Mouse (Mus musculus): ENCODE measurements around the gene Podxl2. TPM values are rescaled to one million over a fixed set of nuclear protein-coding genes. Genes with fewer than 3 reads are reported as not detected.

The Podxl2 gene
- polyA plus RNA-seq, 1 experiment from 2014 or later = 50.4 TPM

DNA sequence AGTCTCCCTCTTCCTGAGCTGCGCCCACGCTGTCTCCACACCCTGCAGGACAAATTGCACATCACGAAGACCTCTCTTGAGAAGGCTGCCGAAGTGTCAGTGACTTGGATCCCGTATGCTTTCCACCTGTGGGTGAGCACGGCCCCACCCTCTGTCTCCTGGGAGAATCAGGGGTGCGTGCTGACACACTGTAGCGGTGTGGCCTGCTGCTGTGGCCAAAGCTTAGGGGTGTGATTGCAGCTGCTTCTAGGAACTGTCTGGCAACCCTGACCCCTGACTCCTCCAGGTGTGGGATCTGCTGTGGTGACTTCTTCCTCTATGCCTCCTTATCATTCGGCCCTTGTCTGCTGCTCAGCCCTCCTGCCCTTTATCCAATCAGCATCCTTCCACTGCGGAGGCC is 61.0 kb downstream of the Podxl2 start:
- 83% methylated on average over 10 of the region's 10 CpGs for WGBS
- Histone ChIP-seq H3K4me1 (peaks cover 39% of the 10 kb centered on the region), H3K4me3 (no peak overlapping the region)

DNA sequence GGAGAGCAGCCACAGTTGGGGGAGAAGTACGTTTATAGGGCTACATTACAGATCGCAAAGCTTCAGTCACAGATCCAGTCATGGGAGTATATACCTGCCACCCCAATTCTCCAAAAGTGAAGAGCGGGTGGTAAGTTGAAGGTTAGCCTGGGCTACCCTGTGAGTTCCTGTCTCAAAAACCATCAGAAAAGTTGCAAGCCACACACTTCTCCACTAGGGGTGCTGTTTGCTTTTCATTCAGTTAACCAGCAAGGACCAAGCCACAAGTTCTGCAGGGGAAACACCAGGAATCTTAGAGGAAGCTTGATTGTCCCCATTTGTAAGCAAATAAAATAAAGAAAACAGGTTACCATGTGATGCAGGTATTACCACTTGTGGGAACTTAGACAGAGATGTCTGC is 62.0 kb downstream of the Podxl2 start:
- Histone ChIP-seq H3K27ac (no peak overlapping the region; the same call in 1 of the 2 replicates), H3K4me3 (no peak overlapping the region), H3K27me3 (ENCODE audit: low read depth, poor library complexity, severe bottlenecking) (no peaks in the 10 kb centered on the region), H3K9me3 (replicated peaks) (no peaks in the 10 kb centered on the region), H3K4me1 (peaks cover 42% of the 10 kb centered on the region), H3K36me3 (no peaks in the 10 kb centered on the region)
- 66% methylated on average over 3 of the region's 3 CpGs for WGBS
- DNase-seq (ENCODE audit: low spot score) = no peak

More for the DNA sequence above, 61.0 kb downstream of the Podxl2 start:
- Histone ChIP-seq H3K27ac (peak overlapping the region; percentile 37; the same call in 1 of the 2 replicates), H3K9me3 (replicated peaks) (no peaks in the 10 kb centered on the region), H3K36me3 (no peaks in the 10 kb centered on the region), H3K27me3 (ENCODE audit: low read depth, poor library complexity, severe bottlenecking) (no peaks in the 10 kb centered on the region)
- no peak for DNase-seq (ENCODE audit: low spot score)

DNA sequence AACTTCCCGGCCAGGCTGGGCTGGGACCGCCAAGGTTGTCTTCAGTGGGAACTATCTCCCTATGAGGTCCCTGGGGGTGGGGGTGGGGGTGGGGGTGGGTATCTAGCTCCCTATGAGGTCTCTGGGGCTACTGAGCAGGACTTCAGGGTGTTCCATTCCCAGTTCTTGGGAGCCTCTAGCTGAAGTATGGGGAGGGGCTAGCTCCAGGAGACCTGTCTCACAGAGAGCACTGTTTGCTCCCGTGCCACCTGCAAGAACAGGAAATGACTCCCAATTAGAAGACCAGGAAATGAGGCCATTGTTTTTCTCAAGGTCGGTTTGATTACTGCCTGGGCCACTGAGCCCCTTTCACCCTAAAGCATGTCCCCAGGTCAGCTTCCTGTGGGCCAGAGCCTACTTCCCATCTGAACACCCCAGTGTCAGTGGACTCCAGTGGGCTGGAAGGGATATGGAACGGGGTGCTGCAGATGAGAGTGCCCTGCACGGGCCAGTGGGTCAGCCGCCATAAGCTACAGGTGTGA is 62.9 kb downstream of the Podxl2 start:
- Histone ChIP-seq H3K36me3 (no peaks in the 10 kb centered on the region), H3K4me3 (no peak overlapping the region), H3K9me3 (replicated peaks) (no peaks in the 10 kb centered on the region), H3K27ac (peak overlapping the region; percentile 61), H3K27me3 (ENCODE audit: low read depth, poor library complexity, severe bottlenecking) (no peaks in the 10 kb centered on the region), H3K4me1 (peaks cover 52% of the 10 kb centered on the region)
- WGBS = 56% methylated on average over 7 of the region's 7 CpGs
- no peak for DNase-seq (ENCODE audit: low spot score)

DNA sequence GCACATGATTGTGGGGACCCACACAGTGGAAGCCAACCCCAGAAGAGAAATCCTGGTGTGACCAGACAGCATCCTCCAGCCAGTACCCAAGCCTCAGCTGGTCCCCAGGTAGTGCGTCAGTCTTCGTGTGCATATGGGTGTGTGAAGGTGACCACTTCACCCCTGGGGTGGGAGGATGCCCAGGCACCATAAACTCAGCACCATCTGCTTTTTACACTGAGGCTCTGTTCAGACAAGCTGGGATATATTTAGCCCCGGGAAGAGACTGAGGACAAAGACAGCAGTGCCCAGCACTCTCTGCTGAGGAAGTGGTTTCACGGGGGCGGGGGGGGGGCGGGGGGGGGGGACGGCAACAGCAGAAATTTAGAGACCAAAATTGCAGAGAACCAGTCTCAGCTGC is 63.4 kb downstream of the Podxl2 start:
- no peaks in the 10 kb centered on the region for H3K36me3 ChIP-seq
- no peaks in the 10 kb centered on the region for H3K9me3 ChIP-seq (replicated peaks)
- no peak overlapping the region for H3K4me3 ChIP-seq
- DNase-seq (ENCODE audit: low spot score) = no peak
- WGBS = 43% methylated on average over 7 of the region's 7 CpGs
- peaks cover 53% of the 10 kb centered on the region for H3K4me1 ChIP-seq
- peak overlapping the region; percentile 61 for H3K27ac ChIP-seq
- H3K27me3 ChIP-seq (ENCODE audit: low read depth, poor library complexity, severe bottlenecking) = no peaks in the 10 kb centered on the region

DNA sequence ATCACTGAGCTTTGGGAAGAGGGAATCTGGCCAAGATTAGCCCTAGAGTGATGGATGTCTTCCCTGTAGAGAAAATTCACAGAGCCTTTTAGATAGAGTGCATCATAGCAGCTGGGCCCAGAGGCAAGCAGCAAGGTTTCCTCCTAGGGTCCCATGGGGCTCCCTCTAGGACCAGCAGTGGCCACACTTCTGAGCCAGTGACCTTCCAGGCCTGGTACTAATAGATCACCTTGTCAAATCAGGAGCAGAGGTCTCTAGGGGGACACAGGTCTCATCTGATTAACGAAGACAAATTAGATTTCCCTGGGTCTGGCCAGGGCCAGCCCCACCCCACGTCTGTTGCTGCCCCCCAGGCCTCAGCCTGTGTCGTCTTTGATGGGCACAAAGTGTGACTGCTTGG is 64.6 kb downstream of the Podxl2 start:
- Histone ChIP-seq H3K27ac (peak overlapping the region; percentile 19; the same call in 1 of the 2 replicates), H3K36me3 (no peaks in the 10 kb centered on the region), H3K4me3 (no peak overlapping the region), H3K9me3 (replicated peaks) (no peaks in the 10 kb centered on the region), H3K27me3 (ENCODE audit: low read depth, poor library complexity, severe bottlenecking) (no peaks in the 10 kb centered on the region), H3K4me1 (peaks cover 53% of the 10 kb centered on the region)
- no peak for DNase-seq (ENCODE audit: low spot score)
- WGBS = 35% methylated on average over 3 of the region's 3 CpGs

DNA sequence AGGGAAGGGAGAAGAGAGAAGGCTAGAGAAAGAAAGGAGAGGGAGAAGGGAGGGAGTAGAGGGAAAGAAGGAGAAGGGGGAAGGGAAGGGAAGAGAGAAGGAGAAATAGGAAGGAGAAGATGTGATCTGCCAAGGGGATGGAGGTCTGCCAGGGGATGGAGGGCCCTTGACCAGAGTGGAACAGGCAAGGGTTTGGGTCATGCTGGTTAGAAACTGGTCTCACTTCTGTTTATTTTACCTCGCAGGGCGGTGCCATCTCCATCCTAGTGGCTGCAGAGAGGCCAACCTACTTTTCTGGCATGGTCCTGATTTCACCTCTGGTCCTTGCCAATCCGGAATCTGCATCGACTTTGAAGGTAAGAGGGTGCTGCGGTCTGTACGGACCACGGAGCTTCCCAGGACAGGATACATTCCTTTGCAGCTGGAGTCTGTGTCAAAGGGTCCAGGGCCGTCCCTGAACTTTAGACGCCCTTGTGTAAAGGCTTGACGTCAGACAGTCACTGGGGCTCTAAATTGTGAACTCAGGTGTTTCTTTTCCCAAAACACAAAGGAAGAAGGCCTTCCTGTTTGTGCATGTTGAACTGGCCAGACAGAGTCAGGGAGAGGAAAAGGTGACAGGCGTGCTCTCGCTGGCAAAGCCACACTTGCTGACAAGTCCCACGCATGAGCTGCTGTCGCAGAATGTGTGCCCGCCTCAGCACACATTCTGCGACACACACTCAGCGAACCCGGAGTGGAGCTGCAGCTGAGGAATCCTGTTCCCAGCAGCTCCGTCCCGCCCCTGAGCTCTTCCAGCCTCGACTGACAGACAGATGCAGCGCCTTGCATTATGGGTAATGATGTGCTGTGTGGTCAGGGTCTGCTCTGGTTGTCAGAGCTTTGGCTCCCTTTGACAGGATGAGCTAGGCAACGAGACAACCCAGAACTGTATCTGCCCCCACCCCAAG is 65.5 kb downstream of the Podxl2 start:
- Histone ChIP-seq H3K9me3 (replicated peaks) (no peaks in the 10 kb centered on the region), H3K27me3 (ENCODE audit: low read depth, poor library complexity, severe bottlenecking) (no peaks in the 10 kb centered on the region), H3K27ac (peak overlapping the region; percentile 44; the same call in 1 of the 2 replicates), H3K4me3 (no peak overlapping the region), H3K36me3 (no peaks in the 10 kb centered on the region), H3K4me1 (peaks cover 53% of the 10 kb centered on the region)
- WGBS = 67% methylated on average over 23 of the region's 23 CpGs
- DNase-seq (ENCODE audit: low spot score) = no peak

DNA sequence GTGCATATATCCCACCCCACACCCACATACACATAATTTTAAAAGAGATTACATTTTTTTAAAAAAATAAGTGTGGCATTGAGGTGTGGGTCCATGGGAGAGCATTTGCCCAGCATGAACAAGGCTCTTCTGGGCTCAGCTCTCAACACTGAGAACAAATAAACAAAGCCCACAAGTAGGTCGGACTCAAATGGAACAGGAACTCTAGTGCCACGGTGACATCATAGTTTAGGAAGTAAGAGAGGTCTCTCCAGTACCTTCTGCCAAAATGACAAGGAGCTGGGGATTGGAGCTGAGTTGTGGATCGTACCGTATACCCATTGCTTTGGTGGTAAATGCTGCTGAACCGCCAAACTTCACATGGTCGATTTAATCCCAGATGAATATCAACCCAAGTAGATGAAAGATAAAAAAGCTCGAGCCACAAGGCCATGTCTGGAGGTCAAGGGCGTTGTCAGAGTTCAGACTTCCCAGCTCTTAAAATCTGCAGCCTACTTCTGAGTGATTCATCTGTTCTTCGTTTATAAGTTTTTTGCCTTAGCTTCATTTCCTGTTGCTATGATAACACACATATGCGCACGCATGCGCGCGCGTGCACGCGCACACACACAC is 69.8 kb downstream of the Podxl2 start:
- Histone ChIP-seq H3K9me3 (replicated peaks) (no peaks in the 10 kb centered on the region), H3K27me3 (ENCODE audit: low read depth, poor library complexity, severe bottlenecking) (no peaks in the 10 kb centered on the region), H3K4me1 (peaks cover 49% of the 10 kb centered on the region), H3K4me3 (no peak overlapping the region), H3K36me3 (no peaks in the 10 kb centered on the region), H3K27ac (no peak overlapping the region)
- 90% methylated on average over 17 of the region's 17 CpGs for WGBS
- DNase-seq (ENCODE audit: low spot score) = no peak

DNA sequence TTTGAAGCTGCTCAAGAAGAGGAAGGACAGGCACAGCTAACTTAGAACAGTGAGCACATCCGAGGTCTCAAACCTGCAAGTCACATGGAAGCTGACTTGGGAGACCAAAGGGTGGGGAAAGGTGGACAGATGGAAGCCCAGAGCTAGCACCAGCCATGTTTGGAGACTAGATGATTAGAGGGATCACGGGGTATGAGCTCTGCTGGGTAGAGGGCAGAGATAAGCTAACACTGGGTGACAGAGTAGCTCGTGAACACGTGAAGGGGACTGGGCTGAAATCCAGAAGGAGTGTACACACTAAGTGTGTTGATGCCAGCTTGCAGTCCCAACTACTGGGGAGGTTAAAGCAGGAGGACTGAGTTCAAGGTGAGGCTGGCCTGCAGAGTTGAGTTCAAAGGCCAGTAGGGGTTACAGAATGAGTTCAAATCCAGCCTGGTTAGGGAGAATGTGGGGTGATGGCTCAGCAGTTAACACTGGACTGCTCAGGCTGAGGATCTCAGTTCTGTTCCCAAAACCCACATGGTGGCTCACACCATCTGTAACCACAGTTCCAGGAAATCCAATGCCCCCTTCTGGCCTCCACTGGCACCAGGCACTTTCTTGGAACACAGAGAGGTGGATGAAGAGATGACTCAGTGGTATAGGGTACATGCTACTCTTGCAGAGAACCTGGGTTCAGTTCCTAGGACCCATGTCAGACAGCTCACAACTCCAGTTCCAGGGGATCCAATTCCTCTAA is 70.7 kb downstream of the Podxl2 start:
- 88% methylated on average over 4 of the region's 4 CpGs for WGBS
- Histone ChIP-seq H3K27me3 (ENCODE audit: low read depth, poor library complexity, severe bottlenecking) (no peaks in the 10 kb centered on the region), H3K36me3 (no peaks in the 10 kb centered on the region), H3K4me1 (peaks cover 45% of the 10 kb centered on the region), H3K27ac (no peak overlapping the region), H3K9me3 (replicated peaks) (no peaks in the 10 kb centered on the region), H3K4me3 (no peak overlapping the region)
- DNase-seq (ENCODE audit: low spot score) = no peak

DNA sequence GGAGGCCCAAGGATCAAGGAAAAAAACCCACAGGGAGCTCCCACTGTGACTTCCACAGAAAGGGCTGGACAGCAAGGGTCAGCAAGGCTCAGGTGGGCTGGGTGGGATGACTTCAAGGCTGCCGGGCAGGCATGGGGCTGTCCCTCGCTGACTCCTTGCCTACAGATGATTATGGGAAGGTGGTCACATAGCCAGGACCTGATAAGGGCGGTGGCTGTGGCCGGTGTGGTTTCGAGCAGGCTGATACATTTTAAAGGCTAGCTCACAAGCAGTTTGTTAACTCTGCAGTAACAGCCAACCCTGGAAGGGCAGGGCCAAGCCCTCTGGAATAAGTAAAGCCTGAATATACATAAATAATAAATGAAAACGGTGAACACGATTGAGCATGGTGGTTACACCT is 71.8 kb downstream of the Podxl2 start:
- H3K4me1 ChIP-seq = peaks cover 40% of the 10 kb centered on the region
- no peak overlapping the region for H3K4me3 ChIP-seq
- no peaks in the 10 kb centered on the region for H3K36me3 ChIP-seq
- WGBS = 89% methylated on average over 7 of the region's 7 CpGs
- DNase-seq (ENCODE audit: low spot score) = no peak
- H3K9me3 ChIP-seq (replicated peaks) = no peaks in the 10 kb centered on the region
- no peaks in the 10 kb centered on the region for H3K27me3 ChIP-seq (ENCODE audit: low read depth, poor library complexity, severe bottlenecking)
- H3K27ac ChIP-seq = no peak overlapping the region

DNA sequence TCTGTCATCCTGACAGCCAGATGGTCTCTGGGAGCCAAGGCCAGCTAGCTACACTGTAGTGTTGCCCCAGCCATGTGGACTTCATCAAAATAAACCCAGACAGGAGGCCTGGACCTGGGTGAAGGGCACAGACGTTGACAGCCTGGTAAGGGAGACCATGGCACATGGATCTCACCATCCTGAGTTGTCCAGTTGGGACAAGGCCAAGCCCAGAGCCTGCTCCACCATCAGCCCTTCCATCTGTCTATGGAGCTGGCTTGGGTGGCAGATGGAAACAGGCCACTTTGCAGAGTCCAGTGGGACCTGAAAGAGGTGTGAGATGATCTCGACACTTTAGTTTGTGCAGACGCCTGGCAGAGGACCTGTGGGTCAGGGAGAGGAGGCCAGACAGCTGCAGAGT is 74.1 kb downstream of the Podxl2 start:
- H3K27ac ChIP-seq = peak overlapping the region; percentile 56
- DNase-seq (ENCODE audit: low spot score) = no peak
- H3K9me3 ChIP-seq (replicated peaks) = no peaks in the 10 kb centered on the region
- H3K4me1 ChIP-seq = peaks cover 29% of the 10 kb centered on the region
- H3K27me3 ChIP-seq (ENCODE audit: low read depth, poor library complexity, severe bottlenecking) = no peaks in the 10 kb centered on the region
- WGBS = 22% methylated on average over 3 of the region's 3 CpGs
- H3K36me3 ChIP-seq = no peaks in the 10 kb centered on the region
- H3K4me3 ChIP-seq = no peak overlapping the region

DNA sequence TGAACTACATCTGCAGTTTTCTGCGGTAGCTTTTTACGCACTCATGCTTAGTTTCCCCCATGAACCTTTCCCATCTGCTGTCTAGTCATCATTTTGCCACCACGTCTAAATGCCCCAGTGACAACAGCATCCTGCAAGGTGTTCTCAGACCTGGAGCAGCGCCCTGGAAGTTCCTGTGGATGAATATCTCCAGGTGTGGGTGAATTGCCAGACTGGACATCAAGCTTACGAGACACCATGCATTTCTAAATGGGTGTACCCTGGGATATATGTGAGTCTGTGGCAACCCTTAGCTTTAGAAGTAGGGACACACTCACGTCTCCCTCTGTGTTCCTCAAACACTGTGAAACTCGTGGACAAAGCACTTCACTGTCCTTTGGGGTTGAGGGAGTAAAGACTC is 74.7 kb downstream of the Podxl2 start:
- no peaks in the 10 kb centered on the region for H3K27me3 ChIP-seq (ENCODE audit: low read depth, poor library complexity, severe bottlenecking)
- peak overlapping the region; percentile 56; the same call in 1 of the 2 replicates for H3K27ac ChIP-seq
- peaks cover 34% of the 10 kb centered on the region for H3K4me1 ChIP-seq
- no peaks in the 10 kb centered on the region for H3K36me3 ChIP-seq
- no peak overlapping the region for H3K4me3 ChIP-seq
- DNase-seq (ENCODE audit: low spot score) = no peak
- H3K9me3 ChIP-seq (replicated peaks) = no peaks in the 10 kb centered on the region
- WGBS = 89% methylated on average over 7 of the region's 7 CpGs

DNA sequence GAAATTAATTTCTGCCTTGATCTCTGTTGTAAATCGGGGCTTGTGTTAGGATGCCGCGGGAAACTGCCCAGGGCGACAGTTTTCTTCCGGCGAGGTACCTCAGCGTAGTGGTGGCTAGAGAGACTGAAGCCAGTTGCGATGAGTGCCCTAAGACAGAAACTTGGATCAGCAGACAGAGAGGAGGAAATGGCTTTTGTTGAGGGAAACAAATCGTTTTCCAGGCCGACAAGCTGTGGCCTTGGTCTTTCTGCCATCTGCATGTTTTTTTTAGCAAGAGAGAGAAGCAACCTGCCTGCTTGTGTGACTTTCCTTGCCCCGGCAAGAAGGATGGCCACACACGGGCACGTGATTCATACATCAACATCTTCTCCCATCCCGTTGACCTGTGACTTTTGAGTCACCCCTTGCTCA is 80.3 kb downstream of the Podxl2 start:
- H3K9me3 ChIP-seq (replicated peaks) = no peaks in the 10 kb centered on the region
- no peak overlapping the region for H3K27ac ChIP-seq
- DNase-seq (ENCODE audit: low spot score) = no peak
- no peaks in the 10 kb centered on the region for H3K36me3 ChIP-seq
- 46% methylated on average over 14 of the region's 14 CpGs for WGBS
- no peak overlapping the region for H3K4me3 ChIP-seq
- H3K27me3 ChIP-seq (ENCODE audit: low read depth, poor library complexity, severe bottlenecking) = no peaks in the 10 kb centered on the region
- peaks cover 46% of the 10 kb centered on the region for H3K4me1 ChIP-seq

All from limb, embryonic 10.5 days (tissue).